Mouse (Mus musculus) stomach, embryonic 14.5 days (tissue): ENCODE measurements around the gene Fcrls. TPM values are rescaled to one million over a fixed set of nuclear protein-coding genes. Genes with fewer than 3 reads are reported as not detected.

Source experiments
- ATAC-seq: fragments of 200-750 bp; cut with Nextera tagmentation; 2 replicates; pipeline ENCODE4 v1.8.0; 2017; ENCODE audit warnings: low read depth, moderate TSS enrichment; ENCODE audit not compliant: insufficient number of reproducible peaks, insufficient read depth, low FRiP score
- H3K27ac ChIP-seq: fragments of 300-500 bp; sonication (generic); 2 replicates; pipeline ENCODE4 v1.5.1; 2014; ENCODE audit warnings: mild to moderate bottlenecking, low read length, moderate library complexity, mixed read lengths
- H3K27me3 ChIP-seq: fragments of 300-500 bp; sonication (generic); 2 replicates; pipeline ENCODE4 v1.6.1; 2014; ENCODE audit warnings: low read length, control low read depth, mixed read lengths; ENCODE audit not compliant: control insufficient read depth, insufficient read depth
- H3K36me3 ChIP-seq: fragments of 300-500 bp; sonication (generic); 2 replicates; pipeline ENCODE4 v1.6.1; 2014; ENCODE audit warnings: mild to moderate bottlenecking, control low read depth, low read length, moderate library complexity, mixed read lengths; ENCODE audit not compliant: control insufficient read depth, insufficient read depth
- H3K4me1 ChIP-seq: fragments of 300-500 bp; sonication (generic); 2 replicates; pipeline ENCODE4 v1.6.1; 2014; ENCODE audit warnings: low read length, control low read depth, mixed read lengths; ENCODE audit not compliant: control insufficient read depth, insufficient read depth
- H3K4me2 ChIP-seq: fragments of 300-500 bp; sonication (generic); replicated peaks from 2 replicates; pipeline ENCODE4 v1.6.1; 2014; ENCODE audit warnings: low read depth, low read length, control low read depth
- H3K4me3 ChIP-seq: fragments of 300-500 bp; sonication (generic); 2 replicates; pipeline ENCODE4 v1.5.1; 2014; ENCODE audit warnings: low read depth, low read length, control low read depth
- H3K9ac ChIP-seq: fragments of 300-500 bp; sonication (generic); replicated peaks from 2 replicates; pipeline ENCODE4 v1.6.1; 2014; ENCODE audit warnings: low read depth, mild to moderate bottlenecking, control low read depth, low read length, moderate library complexity, mixed read lengths
- H3K9me3 ChIP-seq: fragments of 300-500 bp; sonication (generic); 2 replicates; pipeline ENCODE4 v1.6.1; 2016; ENCODE audit warnings: low read depth, low read length, control low read depth; ENCODE audit not compliant: control insufficient read depth
- WGBS: fragments of 180-500 bp; shearing (Covaris S2); extraction: QIAGEN DNeasy Blood & Tissue Kit; methylation state at CpG from one replicate; pipeline ENCODE4 v1.1.7; 2014; 5-methylcytosine and 5-hydroxymethylcytosine counted together
- polyA plus RNA-seq: library from polyadenylated mRNA; unstranded; fragments of >200 nt; fragmentation: Nextera tagmentation; extraction: Ambion mirVana; gene quantifications from 2 replicates; pipeline ENCODE4 v1.2.1, GENCODE M21; 2014

The Fcrls gene
- polyA plus RNA-seq, result 15.9 and 16.2 TPM in 2 replicates

- ATAC-seq, result no peak
- Histone ChIP-seq H3K27me3 (no peaks in the 10 kb centered on the region), H3K4me3 (no peak within 1 kb of the TSS), H3K36me3 (no peaks in the 10 kb centered on the region), H3K9me3 (no peaks in the 10 kb centered on the region), H3K4me2 (no peak within 1 kb of the TSS), H3K27ac (no peak within 1 kb of the TSS), H3K9ac (no peak within 1 kb of the TSS), H3K4me1 (no peaks in the 10 kb centered on the region)
- 84% methylated on average over 7 of the region's 7 CpGs for WGBS
These were observed at the start of gene Fcrls for GRCm38 (mm10) chr3:87263436-87263835. TSS of gene Fcrls (minus strand) at chr3:87263738.

- no peak overlapping the region for H3K9ac ChIP-seq
- H3K27me3 ChIP-seq, result no peaks in the 10 kb centered on the region
- 44% methylated on average over 2 of the region's 2 CpGs for WGBS
- no peaks in the 10 kb centered on the region for H3K9me3 ChIP-seq
- H3K4me1 ChIP-seq, result no peaks in the 10 kb centered on the region
- ATAC-seq, result no peak
- H3K36me3 ChIP-seq, result no peaks in the 10 kb centered on the region
- H3K4me2 ChIP-seq, result no peak overlapping the region
- no peak overlapping the region for H3K27ac ChIP-seq
- no peak overlapping the region for H3K4me3 ChIP-seq
These were observed 46.4 kb upstream of the Fcrls start for GRCm38 (mm10) chr3:87309922-87310321.

GRCm38 (mm10) chr3:87299901-87300300 is 36.4 kb upstream of the Fcrls start:
- 84% methylated on average over 5 of the region's 5 CpGs for WGBS
- H3K9ac ChIP-seq, result no peak overlapping the region
- no peaks in the 10 kb centered on the region for H3K27me3 ChIP-seq
- no peaks in the 10 kb centered on the region for H3K36me3 ChIP-seq
- no peaks in the 10 kb centered on the region for H3K4me1 ChIP-seq
- no peaks in the 10 kb centered on the region for H3K9me3 ChIP-seq
- H3K4me3 ChIP-seq, result no peak overlapping the region
- H3K27ac ChIP-seq, result no peak overlapping the region
- H3K4me2 ChIP-seq, result no peak overlapping the region
- ATAC-seq, result no peak

- Histone ChIP-seq H3K4me3 (no peak overlapping the region), H3K9ac (no peak overlapping the region), H3K4me2 (no peak overlapping the region), H3K27me3 (no peaks in the 10 kb centered on the region), H3K9me3 (no peaks in the 10 kb centered on the region), H3K4me1 (no peaks in the 10 kb centered on the region), H3K36me3 (no peaks in the 10 kb centered on the region), H3K27ac (no peak overlapping the region)
- WGBS, result 53% methylated on average over 2 of the region's 2 CpGs
- no peak for ATAC-seq
These were observed 10.8 kb upstream of the Fcrls start for GRCm38 (mm10) chr3:87274372-87274771.

GRCm38 (mm10) chr3:87266581-87266980 is 3.0 kb upstream of the Fcrls start:
- H3K27me3 ChIP-seq, result no peaks in the 10 kb centered on the region
- no peak for ATAC-seq
- H3K9ac ChIP-seq, result no peak overlapping the region
- H3K27ac ChIP-seq, result no peak overlapping the region
- no peaks in the 10 kb centered on the region for H3K4me1 ChIP-seq
- WGBS, result 74% methylated on average over 5 of the region's 5 CpGs
- H3K4me3 ChIP-seq, result no peak overlapping the region
- H3K9me3 ChIP-seq, result no peaks in the 10 kb centered on the region
- no peaks in the 10 kb centered on the region for H3K36me3 ChIP-seq
- no peak overlapping the region for H3K4me2 ChIP-seq

GRCm38 (mm10) chr3:87255239-87255638 is 8.3 kb downstream of the Fcrls start:
- Histone ChIP-seq H3K36me3 (no peaks in the 10 kb centered on the region), H3K4me1 (no peaks in the 10 kb centered on the region), H3K4me3 (no peak overlapping the region), H3K27ac (no peak overlapping the region), H3K27me3 (no peaks in the 10 kb centered on the region), H3K4me2 (no peak overlapping the region), H3K9me3 (no peaks in the 10 kb centered on the region), H3K9ac (no peak overlapping the region)
- ATAC-seq, result no peak
- WGBS, result 89% methylated on average over 10 of the region's 10 CpGs

- no peak for ATAC-seq
- 78% methylated on average over 6 of the region's 6 CpGs for WGBS
- H3K9me3 ChIP-seq, result no peaks in the 10 kb centered on the region
These were observed 14.0 kb downstream of the Fcrls start for GRCm38 (mm10) chr3:87249571-87249970.

GRCm38 (mm10) chr3:87247292-87247691 is 16.2 kb downstream of the Fcrls start:
- Histone ChIP-seq H3K27ac (no peak overlapping the region), H3K9me3 (no peaks in the 10 kb centered on the region), H3K4me3 (no peak overlapping the region), H3K36me3 (no peaks in the 10 kb centered on the region), H3K4me2 (no peak overlapping the region), H3K4me1 (no peaks in the 10 kb centered on the region), H3K9ac (no peak overlapping the region), H3K27me3 (no peaks in the 10 kb centered on the region)
- 55% methylated on average over 3 of the region's 3 CpGs for WGBS
- no peak for ATAC-seq

More at GRCm38 (mm10) chr3:87249571-87249970, 14.0 kb downstream of the Fcrls start:
- Histone ChIP-seq H3K27ac (no peak overlapping the region), H3K27me3 (no peaks in the 10 kb centered on the region), H3K4me3 (no peak overlapping the region), H3K36me3 (no peaks in the 10 kb centered on the region), H3K4me1 (no peaks in the 10 kb centered on the region), H3K4me2 (no peak overlapping the region), H3K9ac (no peak overlapping the region)

GRCm38 (mm10) chr3:87243654-87244053 is 19.9 kb downstream of the Fcrls start:
- H3K4me2 ChIP-seq, result no peak overlapping the region
- H3K36me3 ChIP-seq, result no peaks in the 10 kb centered on the region
- H3K27me3 ChIP-seq, result no peaks in the 10 kb centered on the region
- no peak overlapping the region for H3K27ac ChIP-seq
- H3K4me3 ChIP-seq, result no peak overlapping the region
- H3K9me3 ChIP-seq, result no peaks in the 10 kb centered on the region
- no peak overlapping the region for H3K9ac ChIP-seq
- WGBS, result 3% methylated on average over 2 of the region's 2 CpGs
- no peaks in the 10 kb centered on the region for H3K4me1 ChIP-seq
- ATAC-seq, result no peak
